Mouse (Mus musculus) adrenal gland, adult 8-10 months (tissue): ENCODE data around the gene Qsox2. TPM values are rescaled to one million over a fixed set of nuclear protein-coding genes. Genes with fewer than 3 reads are reported as not detected.

Experiments
- total RNA-seq, 4 experiments: library from RNA; stranded (reverse); gene quantifications; 2 replicates each; pipeline ENCODE4 v1.2.4; 2022

Qsox2 gene
- total RNA-seq, 4 experiments from 2014 or later, result 25.2 to 28.7 (median 26.6) TPM

Other genes starting within 250 kb of the Qsox2 start
- 10 to 100 TPM; 24.8 to 39.8 (median 29.9) TPM for gene Ubac1, start 215.8 kb downstream of the Qsox2 start, total RNA-seq
- 10 to 100 TPM; 42.6 to 58.0 (median 46.9) TPM for gene Nacc2, start 114.3 kb downstream of the Qsox2 start, total RNA-seq
- 1 to 10 TPM in 2 of 4 experiments, under 1 TPM in 1, not detected in 1; 0.48 to 6.4 (median 4.0) TPM for gene Lhx3, start 29.2 kb downstream of the Qsox2 start, total RNA-seq
- 1 to 10 TPM in 3 of 4 experiments, under 1 TPM in 1; 0.32 to 4.1 (median 2.2) TPM for gene Ccdc187, start 57.0 kb upstream of the Qsox2 start, total RNA-seq
- gene Gpsm1, start 78.0 kb upstream of the Qsox2 start, total RNA-seq, result 10 to 100 TPM; 10.7 to 41.6 (median 24.6) TPM
- gene Dnlz, start 114.6 kb upstream of the Qsox2 start, total RNA-seq, result 10 to 100 TPM; 21.0 to 23.8 (median 21.9) TPM
- 1 to 10 TPM; 1.1 to 3.4 (median 2.2) TPM for gene Card9, start 123.4 kb upstream of the Qsox2 start, total RNA-seq
- gene Snapc4, start 143.1 kb upstream of the Qsox2 start, total RNA-seq, result 10 to 100 TPM; 24.7 to 68.1 (median 42.8) TPM
- 100 to 1,000 TPM in 3 of 4 experiments, 10 to 100 TPM in 1; 97.8 to 120 (median 110) TPM for gene Entr1, start 151.8 kb upstream of the Qsox2 start, total RNA-seq
- gene Pmpca, start 151.8 kb upstream of the Qsox2 start, total RNA-seq, result 100 to 1,000 TPM; 138 to 155 (median 142) TPM
- gene Inpp5e, start 171.7 kb upstream of the Qsox2 start, total RNA-seq, result 10 to 100 TPM; 20.8 to 35.3 (median 24.1) TPM
- 10 to 100 TPM; 62.3 to 73.6 (median 67.1) TPM for gene Sec16a, start 207.7 kb upstream of the Qsox2 start, total RNA-seq